Mouse (Mus musculus): Measurements from ENCODE around the gene Myh7b. TPM values are rescaled to one million over a fixed set of nuclear protein-coding genes. Genes with fewer than 3 reads are reported as not detected.

Gene Myh7b
- 0.18 and 0.75 TPM in 2 replicates for polyA plus RNA-seq (2015; fragmentation: Nextera tagmentation; extraction: Ambion mirVana)

DNA sequence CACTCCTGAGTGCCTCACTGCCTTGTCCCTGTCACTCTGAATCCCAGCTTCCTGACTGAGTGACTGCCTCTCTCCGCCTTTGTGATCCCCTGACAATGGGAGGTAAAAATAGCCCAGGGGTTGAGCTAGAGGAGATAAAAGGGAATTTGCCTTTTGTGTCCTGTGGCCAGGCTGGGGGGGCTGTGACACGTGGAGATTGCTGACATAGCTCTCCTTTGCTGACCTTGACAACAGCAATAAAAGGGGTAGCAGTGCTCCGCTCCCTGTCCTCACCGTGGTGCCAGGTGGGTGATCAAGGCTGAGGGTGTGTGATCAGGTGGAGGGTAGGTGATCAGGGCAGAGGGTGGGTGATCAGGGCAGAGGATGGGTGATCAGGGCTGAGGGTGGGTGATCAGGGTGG, at the start of gene Myh7b:
Myh7b (plus strand) TSS at position 235 of the 400 bp plus-strand sequence.
- H3K4me2 ChIP-seq (ENCODE audit: low read depth, low read length) = no peak within 1 kb of the TSS
- no peak for ATAC-seq (ENCODE audit: low read depth)
- no peak within 1 kb of the TSS for H3K4me3 ChIP-seq (ENCODE audit: low read length)
- no peaks in the 10 kb centered on the region for H3K27me3 ChIP-seq (ENCODE audit: control insufficient read depth, insufficient read depth, low read depth, low read length)
- 0 out of 2 replicates have a peak, but pooled peaks cover 2% of the 10 kb centered on the region for H3K4me1 ChIP-seq (replicated peaks; ENCODE audit: control insufficient read depth, insufficient read depth, low read length)
- H3K9me3 ChIP-seq (ENCODE audit: control insufficient read depth, low read length) = no peaks in the 10 kb centered on the region
- 38% methylated on average over 4 of the region's 4 CpGs for WGBS
- no peak within 1 kb of the TSS for H3K9ac ChIP-seq (ENCODE audit: low read length)
- H3K36me3 ChIP-seq (ENCODE audit: control insufficient read depth, insufficient read depth, low read length) = no peaks in the 10 kb centered on the region
- no peak within 1 kb of the TSS for H3K27ac ChIP-seq (ENCODE audit: low read length)

DNA sequence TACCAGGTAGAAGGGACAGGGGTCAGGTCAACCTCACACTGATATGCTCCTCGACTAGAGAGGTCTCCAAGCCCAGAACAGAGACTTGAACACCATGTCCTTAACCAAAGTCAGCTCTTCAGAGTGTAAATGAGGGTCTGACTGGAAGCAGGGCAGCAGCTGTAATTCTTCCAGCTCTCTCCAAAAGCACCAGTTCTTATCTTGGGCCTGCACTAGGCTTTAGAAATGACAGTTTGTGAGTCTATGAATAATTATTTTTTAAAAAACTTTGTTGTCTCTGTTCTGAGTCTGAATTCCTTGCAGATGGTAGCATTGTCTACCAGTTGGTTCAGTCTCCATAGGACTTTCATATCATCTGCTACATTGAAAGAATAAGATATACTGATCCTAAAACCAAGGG, 48.8 kb upstream of the Myh7b start:
- H3K27me3 ChIP-seq (ENCODE audit: control insufficient read depth, insufficient read depth, low read depth, low read length) = no peaks in the 10 kb centered on the region
- H3K9ac ChIP-seq (ENCODE audit: low read length) = no peak overlapping the region
- no peaks in the 10 kb centered on the region for H3K9me3 ChIP-seq (ENCODE audit: control insufficient read depth, low read length)
- 20% methylated on average over 1 of the region's 1 CpGs for WGBS
- no peak overlapping the region for H3K4me2 ChIP-seq (ENCODE audit: low read depth, low read length)
- no peak for ATAC-seq (ENCODE audit: low read depth)
- H3K27ac ChIP-seq (ENCODE audit: low read length) = no peak overlapping the region
- H3K4me1 ChIP-seq (replicated peaks; ENCODE audit: control insufficient read depth, insufficient read depth, low read length) = no peaks in the 10 kb centered on the region
- 0 out of 2 replicates have a peak, but pooled peaks cover 2% of the 10 kb centered on the region for H3K36me3 ChIP-seq (ENCODE audit: control insufficient read depth, insufficient read depth, low read length)
- no peak overlapping the region for H3K4me3 ChIP-seq (ENCODE audit: low read length)

DNA sequence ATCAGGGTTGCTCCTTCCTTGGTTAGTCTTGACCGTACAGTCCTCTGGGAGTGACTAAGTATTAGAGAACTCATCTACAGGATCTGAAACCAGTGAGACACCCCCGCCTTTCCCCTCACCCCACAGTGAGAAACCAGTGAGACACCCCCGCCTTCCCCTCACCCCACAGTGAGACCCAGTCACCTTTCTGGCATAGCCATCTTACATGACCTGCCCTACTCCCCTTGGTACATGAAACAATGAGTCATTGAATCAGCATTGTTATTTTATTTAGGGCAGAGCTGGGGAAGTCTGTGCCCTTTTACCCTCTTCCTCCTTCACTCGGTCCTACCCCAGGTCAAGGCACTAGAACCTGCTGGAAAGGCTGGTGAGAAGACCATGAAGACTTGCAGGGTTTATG, 48.1 kb upstream of the Myh7b start:
- Histone ChIP-seq H3K4me2 (ENCODE audit: low read depth, low read length) (no peak overlapping the region), H3K4me3 (ENCODE audit: low read length) (no peak overlapping the region), H3K9me3 (ENCODE audit: control insufficient read depth, low read length) (no peaks in the 10 kb centered on the region), H3K9ac (ENCODE audit: low read length) (no peak overlapping the region), H3K27ac (ENCODE audit: low read length) (no peak overlapping the region), H3K36me3 (ENCODE audit: control insufficient read depth, insufficient read depth, low read length) (0 out of 2 replicates have a peak, but pooled peaks cover 2% of the 10 kb centered on the region), H3K4me1 (replicated peaks; ENCODE audit: control insufficient read depth, insufficient read depth, low read length) (no peaks in the 10 kb centered on the region), H3K27me3 (ENCODE audit: control insufficient read depth, insufficient read depth, low read depth, low read length) (no peaks in the 10 kb centered on the region)
- WGBS = 65% methylated on average over 4 of the region's 4 CpGs
- ATAC-seq (ENCODE audit: low read depth) = no peak

DNA sequence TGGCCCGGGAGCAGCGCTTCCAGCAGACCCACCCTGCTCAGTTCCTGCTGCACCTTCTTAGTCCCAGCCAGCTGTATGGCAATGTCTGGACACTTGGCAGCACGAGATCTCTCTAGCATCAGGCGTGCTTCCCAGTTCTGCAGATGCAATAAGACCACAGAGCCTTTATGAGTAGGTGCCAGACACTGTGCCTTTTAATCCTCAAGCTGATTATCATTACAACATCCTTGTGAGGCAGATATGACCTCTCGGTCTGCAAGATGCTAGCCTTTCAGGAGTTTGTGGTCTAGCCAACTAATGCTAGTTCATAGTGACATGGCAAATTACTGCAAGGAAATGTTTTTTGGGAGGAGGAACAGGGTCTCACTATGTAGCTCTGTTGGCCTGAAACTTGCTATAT, 43.3 kb upstream of the Myh7b start:
- H3K4me1 ChIP-seq (replicated peaks; ENCODE audit: control insufficient read depth, insufficient read depth, low read length) = no peaks in the 10 kb centered on the region
- H3K27me3 ChIP-seq (ENCODE audit: control insufficient read depth, insufficient read depth, low read depth, low read length) = no peaks in the 10 kb centered on the region
- H3K4me2 ChIP-seq (ENCODE audit: low read depth, low read length) = no peak overlapping the region
- no peak overlapping the region for H3K4me3 ChIP-seq (ENCODE audit: low read length)
- no peak overlapping the region for H3K9ac ChIP-seq (ENCODE audit: low read length)
- no peak for ATAC-seq (ENCODE audit: low read depth)
- H3K36me3 ChIP-seq (ENCODE audit: control insufficient read depth, insufficient read depth, low read length) = 0 out of 2 replicates have a peak, but pooled peaks cover 2% of the 10 kb centered on the region
- no peak overlapping the region for H3K27ac ChIP-seq (ENCODE audit: low read length)
- 77% methylated on average over 5 of the region's 5 CpGs for WGBS
- no peaks in the 10 kb centered on the region for H3K9me3 ChIP-seq (ENCODE audit: control insufficient read depth, low read length)

DNA sequence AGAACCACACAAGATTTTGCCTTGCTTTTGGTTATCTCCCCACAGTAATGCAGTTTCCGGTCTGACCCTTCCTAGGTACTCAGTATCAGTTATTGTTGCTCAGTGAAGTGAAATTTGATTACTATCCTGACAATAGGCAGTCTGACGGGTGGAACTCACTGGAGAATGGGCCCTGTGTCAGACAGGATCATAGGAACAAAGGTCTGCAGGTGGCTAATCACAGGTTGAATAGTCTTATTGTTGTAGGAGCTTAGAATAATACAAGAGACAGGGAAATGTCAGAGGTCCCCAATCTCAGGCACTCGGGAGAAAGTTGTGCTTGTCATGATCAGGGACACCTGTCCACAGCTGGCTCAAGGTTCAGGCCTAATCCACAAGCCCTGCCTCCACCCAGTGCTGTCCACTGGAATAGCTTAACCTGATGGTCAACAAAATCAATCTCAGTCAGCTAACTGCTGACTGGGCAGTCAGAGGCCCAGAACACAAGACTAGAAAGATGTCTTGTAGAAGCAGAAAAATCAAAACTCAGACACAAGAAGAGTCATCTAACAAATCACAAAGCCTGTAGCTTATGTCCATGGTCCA, 41.7 kb upstream of the Myh7b start:
- Histone ChIP-seq H3K4me2 (ENCODE audit: low read depth, low read length) (no peak overlapping the region), H3K9me3 (ENCODE audit: control insufficient read depth, low read length) (no peaks in the 10 kb centered on the region), H3K4me3 (ENCODE audit: low read length) (no peak overlapping the region), H3K36me3 (ENCODE audit: control insufficient read depth, insufficient read depth, low read length) (0 out of 2 replicates have a peak, but pooled peaks cover 2% of the 10 kb centered on the region), H3K27ac (ENCODE audit: low read length) (no peak overlapping the region), H3K4me1 (replicated peaks; ENCODE audit: control insufficient read depth, insufficient read depth, low read length) (no peaks in the 10 kb centered on the region), H3K27me3 (ENCODE audit: control insufficient read depth, insufficient read depth, low read depth, low read length) (no peaks in the 10 kb centered on the region), H3K9ac (ENCODE audit: low read length) (no peak overlapping the region)
- no peak for ATAC-seq (ENCODE audit: low read depth)
- 50% methylated on average over 3 of the region's 3 CpGs for WGBS

DNA sequence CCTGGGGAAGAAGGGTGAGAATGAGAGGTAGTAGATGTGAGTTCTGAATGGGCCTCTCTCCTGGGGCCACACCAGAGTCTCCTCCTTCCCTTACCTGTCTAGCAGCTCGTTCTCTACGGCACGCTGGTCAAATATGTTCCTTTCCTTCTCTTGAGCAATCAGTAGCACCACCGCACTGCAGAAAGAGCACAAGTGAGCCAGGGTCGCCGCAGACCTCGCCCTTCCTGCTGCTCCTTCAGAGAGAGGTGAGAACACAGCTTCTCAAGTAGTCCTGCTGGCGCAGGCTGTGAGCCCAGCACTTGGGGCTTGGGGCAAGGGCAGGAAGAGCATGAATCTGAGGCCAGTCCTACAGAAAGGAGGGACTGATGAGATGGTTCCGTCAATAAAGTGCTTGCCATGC, 38.0 kb upstream of the Myh7b start:
- H3K27ac ChIP-seq (ENCODE audit: low read length) = no peak overlapping the region
- H3K36me3 ChIP-seq (ENCODE audit: control insufficient read depth, insufficient read depth, low read length) = 0 out of 2 replicates have a peak, but pooled peaks cover 2% of the 10 kb centered on the region
- no peaks in the 10 kb centered on the region for H3K4me1 ChIP-seq (replicated peaks; ENCODE audit: control insufficient read depth, insufficient read depth, low read length)
- no peak overlapping the region for H3K4me2 ChIP-seq (ENCODE audit: low read depth, low read length)
- H3K9me3 ChIP-seq (ENCODE audit: control insufficient read depth, low read length) = no peaks in the 10 kb centered on the region
- ATAC-seq (ENCODE audit: low read depth) = peak; percentile 66; the same call in 1 of the 2 replicates
- WGBS = 68% methylated on average over 9 of the region's 9 CpGs
- H3K27me3 ChIP-seq (ENCODE audit: control insufficient read depth, insufficient read depth, low read depth, low read length) = no peaks in the 10 kb centered on the region
- no peak overlapping the region for H3K9ac ChIP-seq (ENCODE audit: low read length)
- H3K4me3 ChIP-seq (ENCODE audit: low read length) = no peak overlapping the region

DNA sequence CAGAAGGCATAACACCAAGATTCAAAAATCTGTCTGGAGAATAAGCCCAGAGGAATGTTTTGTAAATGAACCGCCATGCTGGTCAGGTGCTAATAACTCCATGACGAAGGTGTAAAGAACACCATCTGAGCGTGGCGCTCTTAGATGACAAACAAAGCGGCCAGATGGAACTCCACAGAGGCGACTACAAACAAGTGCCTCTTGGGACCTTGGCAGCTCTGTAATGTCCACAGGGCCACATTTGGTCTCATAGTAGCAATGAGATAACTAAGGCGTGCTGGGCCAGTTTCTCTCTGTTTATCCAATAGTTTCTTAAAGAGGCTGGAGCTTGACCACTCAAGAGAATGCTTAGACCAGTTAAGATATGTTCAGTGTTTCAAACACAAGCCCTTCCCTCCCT, 37.0 kb upstream of the Myh7b start:
- H3K9me3 ChIP-seq (ENCODE audit: control insufficient read depth, low read length) = no peaks in the 10 kb centered on the region
- H3K27ac ChIP-seq (ENCODE audit: low read length) = no peak overlapping the region
- H3K4me2 ChIP-seq (ENCODE audit: low read depth, low read length) = no peak overlapping the region
- H3K36me3 ChIP-seq (ENCODE audit: control insufficient read depth, insufficient read depth, low read length) = 0 out of 2 replicates have a peak, but pooled peaks cover 2% of the 10 kb centered on the region
- 87% methylated on average over 7 of the region's 7 CpGs for WGBS
- no peak overlapping the region for H3K9ac ChIP-seq (ENCODE audit: low read length)
- no peak for ATAC-seq (ENCODE audit: low read depth)
- no peaks in the 10 kb centered on the region for H3K4me1 ChIP-seq (replicated peaks; ENCODE audit: control insufficient read depth, insufficient read depth, low read length)
- no peak overlapping the region for H3K4me3 ChIP-seq (ENCODE audit: low read length)
- H3K27me3 ChIP-seq (ENCODE audit: control insufficient read depth, insufficient read depth, low read depth, low read length) = no peaks in the 10 kb centered on the region

DNA sequence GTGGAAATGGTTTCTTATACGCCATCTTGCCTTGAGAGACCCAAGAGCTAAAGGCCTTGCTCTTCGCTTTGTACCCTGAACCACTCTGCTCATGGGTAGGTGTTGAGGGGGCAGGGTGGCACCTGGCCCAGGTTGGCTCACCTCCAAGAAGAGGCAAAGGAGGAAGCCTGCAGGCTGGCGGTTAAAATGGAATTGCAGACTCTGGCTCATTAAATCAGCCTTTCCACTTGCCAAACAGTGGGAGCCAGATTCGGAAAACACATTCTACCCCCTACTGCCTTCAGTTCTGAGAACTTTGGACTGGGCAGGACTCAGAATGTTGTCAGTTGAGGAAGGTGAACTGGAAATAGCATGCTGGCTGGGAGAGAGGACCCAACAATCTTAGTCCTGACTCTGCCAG, 36.3 kb upstream of the Myh7b start:
- H3K27ac ChIP-seq (ENCODE audit: low read length) = no peak overlapping the region
- no peak overlapping the region for H3K4me2 ChIP-seq (ENCODE audit: low read depth, low read length)
- whole genome bisulfite sequencing = 83% methylated on average over 4 of the region's 4 CpGs
- no peak for ATAC-seq (ENCODE audit: low read depth)
- H3K9ac ChIP-seq (ENCODE audit: low read length) = no peak overlapping the region
- H3K27me3 ChIP-seq (ENCODE audit: control insufficient read depth, insufficient read depth, low read depth, low read length) = no peaks in the 10 kb centered on the region
- no peak overlapping the region for H3K4me3 ChIP-seq (ENCODE audit: low read length)
- H3K9me3 ChIP-seq (ENCODE audit: control insufficient read depth, low read length) = no peaks in the 10 kb centered on the region
- H3K4me1 ChIP-seq (replicated peaks; ENCODE audit: control insufficient read depth, insufficient read depth, low read length) = no peaks in the 10 kb centered on the region
- 0 out of 2 replicates have a peak, but pooled peaks cover 2% of the 10 kb centered on the region for H3K36me3 ChIP-seq (ENCODE audit: control insufficient read depth, insufficient read depth, low read length)

DNA sequence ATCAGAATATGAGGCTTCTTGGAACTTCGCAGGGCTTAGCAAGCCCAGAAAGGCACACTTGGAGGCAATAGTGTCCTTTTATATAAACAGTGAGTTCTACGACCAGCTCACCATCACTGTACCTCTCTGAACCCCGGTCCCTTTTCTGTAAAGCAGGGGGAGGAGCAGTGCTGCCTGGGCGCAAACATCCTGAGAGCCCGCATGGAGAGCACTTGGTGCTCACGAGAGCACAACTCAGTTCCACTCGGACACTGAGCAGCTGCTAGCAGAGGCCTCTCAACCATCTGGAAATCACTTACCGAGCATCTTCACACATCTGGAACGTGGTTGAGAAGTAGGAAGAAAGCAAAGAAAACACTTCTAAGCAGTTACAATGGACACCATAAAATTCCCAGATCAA, 34.4 kb upstream of the Myh7b start:
- Histone ChIP-seq H3K36me3 (ENCODE audit: control insufficient read depth, insufficient read depth, low read length) (0 out of 2 replicates have a peak, but pooled peaks cover 2% of the 10 kb centered on the region), H3K4me3 (ENCODE audit: low read length) (no peak overlapping the region), H3K4me1 (replicated peaks; ENCODE audit: control insufficient read depth, insufficient read depth, low read length) (no peaks in the 10 kb centered on the region), H3K27me3 (ENCODE audit: control insufficient read depth, insufficient read depth, low read depth, low read length) (no peaks in the 10 kb centered on the region), H3K27ac (ENCODE audit: low read length) (no peak overlapping the region), H3K4me2 (ENCODE audit: low read depth, low read length) (no peak overlapping the region), H3K9ac (ENCODE audit: low read length) (no peak overlapping the region), H3K9me3 (ENCODE audit: control insufficient read depth, low read length) (no peaks in the 10 kb centered on the region)
- 63% methylated on average over 9 of the region's 9 CpGs for WGBS
- ATAC-seq (ENCODE audit: low read depth) = peak; percentile 65; the same call in 1 of the 2 replicates
